In genomic region chr1:90894521-90894920, GRCm38 (mm10) we compare ENCODE assay signal across 24 mouse cellular contexts. TPM values are rescaled to one million over a fixed set of nuclear protein-coding genes. Genes with fewer than 3 reads are reported as not detected.
"Had no signal": no experiment of that assay in that cellular context is flagged by ENCODE, and none has a peak within 500 bp of the region (broad histone marks: within the 10 kb centered on the region; RNA-seq: fewer than 3 reads in every experiment).

No protein-coding gene starts in this region.

- ATAC-seq: liver, postnatal 0 days; lung, postnatal 0 days; midbrain, embryonic 15.5 days had no signal

- H3K9me3 ChIP-seq: liver, embryonic 15.5 days; midbrain, embryonic 15.5 days; neural tube, embryonic 12.5 days had no signal

- H3K27ac ChIP-seq: liver, embryonic 15.5 days; macrophage; midbrain, embryonic 12.5 days; midbrain, embryonic 15.5 days; neural tube, embryonic 12.5 days had no signal

- H3K4me1 ChIP-seq: liver, embryonic 15.5 days; megakaryocyte, embryonic 14.5 days; midbrain, embryonic 12.5 days; midbrain, embryonic 15.5 days had no signal

- H3K4me3 ChIP-seq: liver, embryonic 15.5 days; megakaryocyte, embryonic 14.5 days; midbrain, embryonic 12.5 days; midbrain, embryonic 15.5 days; neural tube, embryonic 12.5 days had no signal

- DNase-seq: liver, postnatal 0 days; lung, embryonic 14.5 days; lung, postnatal 14 days; lung, postnatal 36 days; right cerebral cortex, postnatal 14 days; thymus, adult 2 months; thymus, postnatal 25 days; thymus, postnatal 4 days had no signal

- H3K27me3 ChIP-seq: liver, embryonic 15.5 days; midbrain, embryonic 12.5 days; midbrain, embryonic 15.5 days; neural tube, embryonic 12.5 days had no signal

- H3K9ac ChIP-seq: liver, embryonic 15.5 days; liver, postnatal 0 days; lung, embryonic 14.5 days; midbrain, embryonic 12.5 days; midbrain, embryonic 15.5 days; neural tube, embryonic 12.5 days had no signal

- H3K4me2 ChIP-seq: liver, embryonic 15.5 days; lung, embryonic 14.5 days; midbrain, embryonic 12.5 days; midbrain, embryonic 15.5 days; neural tube, embryonic 12.5 days had no signal

- H3K36me3 ChIP-seq: liver, embryonic 15.5 days; midbrain, embryonic 12.5 days; midbrain, embryonic 15.5 days; neural tube, embryonic 12.5 days had no signal

RNA-seq across cellular contexts. Expression of gene Mlph, which starts 20.4 kb away (rescaled TPM):
- total RNA-seq: monocyte, adult 5-6 weeks; neutrophil, adult 5-6 weeks had no signal
- polyA plus RNA-seq: liver, embryonic 15.5 days; neural tube, embryonic 14.5 days had no signal

RNA-seq across cellular contexts. Expression of gene Col6a3, which starts 50.8 kb away (rescaled TPM):
- total RNA-seq: megakaryocyte progenitor cell, adult 5-6 weeks; monocyte, adult 5-6 weeks; neutrophil, adult 5-6 weeks had no signal

RNA-seq across cellular contexts. Expression of gene Prlh, which starts 58.4 kb away (rescaled TPM):
- total RNA-seq: megakaryocyte progenitor cell, adult 5-6 weeks; midbrain, postnatal 0 days; monocyte, adult 5-6 weeks; neutrophil, adult 5-6 weeks had no signal
- polyA plus RNA-seq: liver, embryonic 15.5 days; liver, postnatal 0 days; lung, embryonic 14.5 days; lung, postnatal 0 days; macrophage; midbrain, embryonic 12.5 days; midbrain, embryonic 15.5 days; midbrain, postnatal 0 days; neural tube, embryonic 12.5 days; neural tube, embryonic 14.5 days; spleen, adult 2 months; stomach, embryonic 16.5 days; testis, adult 2 months; thymus, adult 2 months; urinary bladder, adult 2 months had no signal
